Mouse (Mus musculus) layer of hippocampus, adult 2 months (tissue): ENCODE results near the gene Pex19. TPM values are rescaled to one million over a fixed set of nuclear protein-coding genes. Genes with fewer than 3 reads are reported as not detected.

Experiments
- DNase-seq, 2 experiments: peaks; one replicate each; pipeline ENCODE4 v3.0.0; 2022; ENCODE audit warnings: low spot score in 2 of 2
- H3K27ac ChIP-seq: fragments of 200-600 bp; 2 replicates; pipeline ENCODE4 v1.8.1; 2022
- H3K4me3 ChIP-seq: fragments of 200-600 bp; 2 replicates; pipeline ENCODE4 v1.8.1; 2022; ENCODE audit warnings: mild to moderate bottlenecking
- CTCF ChIP-seq: fragments of 200-600 bp; conservative IDR thresholded peaks from 2 replicates; pipeline ENCODE4 v1.8.1; 2022; ENCODE audit warnings: antibody characterized with exemption, mild to moderate bottlenecking, moderate library complexity
- long read RNA-seq, 2 experiments: library from polyadenylated mRNA; stranded (forward); transcript quantifications; one replicate each; pipeline ENCODE4 v2.0.0; 2021; ENCODE audit warnings: borderline mapping rate in 2 of 2
- total RNA-seq, 2 experiments: library from RNA; stranded (reverse); gene quantifications; 2 replicates each; pipeline ENCODE4 v1.2.3; 2021

Pex19 gene
- 10 to 100 TPM; 84.9 to 88.3 TPM for total RNA-seq
- long read RNA-seq, experiment 1, transcript Pex19-201 (8 exons, 1,917 nt) = major isoform, 65 of 94 reads
- long read RNA-seq, experiment 1, partial matches to known transcripts = 6 of 94 reads
- long read RNA-seq, experiment 1, other reads (novel, unspliced or antisense) = 23 of 94 reads
- long read RNA-seq, experiment 2, transcript Pex19-201 (8 exons, 1,917 nt) = major isoform, 86 of 123 reads
- long read RNA-seq, experiment 2, partial matches to known transcripts = 6 of 123 reads
- long read RNA-seq, experiment 2, other reads (novel, unspliced or antisense) = 29 of 123 reads

DNA sequence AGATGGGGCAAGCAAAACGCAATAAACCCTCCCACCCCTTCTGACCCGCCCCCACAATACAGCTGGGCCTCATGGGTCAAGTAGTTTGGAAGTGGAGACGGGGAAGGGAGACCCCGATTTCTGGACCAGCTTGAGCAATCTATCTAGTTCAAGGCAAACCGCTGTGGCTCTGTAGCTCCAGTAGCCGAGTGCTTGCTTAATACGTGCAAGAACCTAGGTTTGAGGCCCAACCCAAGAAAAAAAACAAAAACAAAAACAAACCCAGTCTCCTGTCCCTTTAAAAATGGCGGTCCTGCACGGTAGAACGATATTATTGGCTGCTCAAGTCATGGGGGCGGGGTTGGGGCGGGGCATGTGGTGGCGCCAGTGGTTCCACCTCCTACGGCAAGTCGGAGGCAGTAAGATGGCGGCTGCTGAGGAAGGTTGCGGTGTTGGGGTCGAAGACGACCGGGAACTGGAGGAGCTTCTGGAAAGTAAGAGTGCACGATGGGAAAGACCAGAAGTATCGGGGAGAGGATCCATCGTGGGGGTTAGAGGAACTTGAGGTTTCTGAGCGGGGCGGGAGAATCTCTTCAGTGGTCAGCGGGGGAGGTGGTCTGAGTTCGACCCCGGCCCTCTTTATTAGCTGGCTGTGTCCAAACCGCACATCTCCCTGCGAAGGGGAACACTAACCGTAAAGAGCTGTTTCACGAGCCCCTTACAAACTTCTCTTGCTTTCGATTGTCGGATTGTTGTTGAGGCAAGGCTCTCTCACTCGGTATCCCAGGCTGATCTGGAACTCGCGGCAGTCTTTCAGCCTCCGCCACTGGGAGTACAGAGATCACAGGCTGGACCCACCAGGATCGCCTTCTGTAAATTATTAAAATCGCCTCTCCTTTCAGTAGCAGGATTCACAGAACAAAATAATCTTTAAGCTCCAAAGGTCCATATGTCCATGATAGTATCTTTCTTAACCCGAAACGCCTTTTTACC is at the start of gene Pex19:
Gene Pex19, plus strand, starts transcription at position 380 of the 972 bp plus-strand sequence.
- TF ChIP-seq CTCF = no peak
- H3K27ac ChIP-seq = peak within 1 kb of the TSS; percentile 91
- H3K4me3 ChIP-seq = peak within 1 kb of the TSS; percentile 96
- DNase-seq = peak; percentile 74 to 82

DNA sequence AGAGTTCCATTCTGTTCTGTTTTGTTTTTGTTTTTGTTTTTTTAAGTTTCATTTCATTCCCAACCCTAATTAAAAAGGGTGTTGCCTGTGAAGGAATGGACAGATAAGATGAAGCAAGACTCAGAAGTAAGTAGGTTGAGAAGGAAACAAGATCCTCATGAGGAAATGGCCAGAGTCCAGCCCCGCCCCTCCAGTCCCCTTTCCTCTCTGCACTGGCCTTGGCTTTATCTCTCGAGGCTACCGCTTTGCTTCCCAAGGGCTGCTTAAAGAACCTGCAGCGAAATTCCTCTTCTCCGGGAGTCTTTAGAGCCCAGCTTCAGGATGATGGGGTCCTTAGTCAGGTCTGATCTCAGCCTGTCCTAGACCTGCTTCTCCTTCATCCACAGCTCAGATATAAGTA is 48.6 kb upstream of the Pex19 start:
- no peak for TF ChIP-seq CTCF
- Histone ChIP-seq H3K27ac (no peak overlapping the region), H3K4me3 (no peak overlapping the region)
- no peak for DNase-seq

- TF ChIP-seq CTCF = peak; percentile 58
- peak; percentile 91 to 92 for DNase-seq
- H3K27ac ChIP-seq = peak within 1 kb of the TSS; percentile 93
- H3K4me3 ChIP-seq = peak within 1 kb of the TSS; percentile 87
Observed at GRCm38 (mm10) chr1:172082101-172082898, 44.3 kb upstream of the Pex19 start, which contains the start of the genes Copa and Ncstn. TSS of gene Copa (plus strand) at chr1:172082529. TSS of gene Ncstn (minus strand) at chr1:172082795.

GRCm38 (mm10) chr1:172082899-172083445 is 43.6 kb upstream of the Pex19 start:
- peak overlapping the region; percentile 87 for H3K4me3 ChIP-seq
- peak overlapping the region; percentile 93 for H3K27ac ChIP-seq
- no peak for DNase-seq
- TF ChIP-seq CTCF = no peak

DNA sequence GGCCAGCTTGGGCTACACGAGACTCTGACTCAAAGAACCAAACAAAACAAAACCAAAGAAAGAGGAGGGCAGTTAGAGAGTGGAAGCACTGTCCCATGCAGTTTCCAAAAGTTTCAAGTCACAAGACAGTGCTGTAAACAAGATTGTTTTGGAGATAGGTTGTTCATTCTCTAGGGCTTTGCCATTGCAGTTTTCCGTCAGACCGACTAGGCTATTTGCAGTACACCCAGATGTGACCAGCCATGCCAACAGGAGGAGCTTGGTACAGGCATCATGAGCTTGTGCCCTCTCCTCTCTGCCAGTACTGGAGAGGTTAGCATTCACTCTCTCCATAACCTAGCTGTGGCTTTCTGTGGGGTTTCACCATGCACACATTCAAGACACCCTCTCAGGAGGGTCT is 33.0 kb upstream of the Pex19 start:
- TF ChIP-seq CTCF = no peak
- Histone ChIP-seq H3K27ac (no peak overlapping the region), H3K4me3 (no peak overlapping the region)
- no peak for DNase-seq

DNA sequence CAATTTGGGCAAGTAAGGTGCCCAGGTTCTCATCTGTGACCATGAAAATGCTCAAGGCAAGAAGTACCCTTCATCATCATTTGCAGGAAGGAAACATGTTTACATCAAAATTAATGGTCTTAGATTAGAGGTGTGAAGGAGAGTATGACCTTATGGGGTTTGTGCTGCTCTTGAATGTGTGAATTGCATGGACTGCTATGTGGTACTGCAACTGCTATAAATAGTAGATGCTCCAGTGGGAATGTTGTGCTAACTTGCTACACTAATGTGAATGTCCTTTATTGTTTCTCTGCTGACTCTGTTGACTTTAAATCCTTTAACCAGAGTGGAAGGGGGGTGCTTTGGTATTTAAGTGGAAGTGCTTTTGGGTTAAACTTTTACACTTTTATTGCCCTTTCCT is 32.3 kb upstream of the Pex19 start:
- no peak for DNase-seq
- no peak overlapping the region for H3K27ac ChIP-seq
- no peak for TF ChIP-seq CTCF
- H3K4me3 ChIP-seq = no peak overlapping the region

DNA sequence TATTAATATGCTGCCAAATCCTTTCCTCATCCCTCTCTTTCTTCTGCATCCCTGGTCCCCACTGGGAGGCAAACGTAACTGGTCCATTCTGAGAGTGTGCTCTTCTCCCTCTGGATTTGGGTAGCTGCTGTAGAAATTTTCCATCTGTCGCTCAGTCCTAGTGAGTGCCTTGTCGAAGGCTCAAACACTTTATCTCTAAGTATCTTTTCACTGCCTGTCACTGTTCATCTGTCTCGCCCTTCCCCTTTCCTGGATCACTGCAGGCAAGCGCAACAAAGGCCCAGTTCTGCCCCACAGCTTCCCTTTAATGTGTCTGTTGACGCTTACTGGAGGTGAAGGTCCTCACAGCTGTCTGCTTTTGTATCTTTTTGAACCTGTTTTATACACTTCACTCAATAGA is 31.4 kb upstream of the Pex19 start:
- no peak overlapping the region for H3K27ac ChIP-seq
- no peak for DNase-seq
- no peak overlapping the region for H3K4me3 ChIP-seq
- no peak for TF ChIP-seq CTCF

DNA sequence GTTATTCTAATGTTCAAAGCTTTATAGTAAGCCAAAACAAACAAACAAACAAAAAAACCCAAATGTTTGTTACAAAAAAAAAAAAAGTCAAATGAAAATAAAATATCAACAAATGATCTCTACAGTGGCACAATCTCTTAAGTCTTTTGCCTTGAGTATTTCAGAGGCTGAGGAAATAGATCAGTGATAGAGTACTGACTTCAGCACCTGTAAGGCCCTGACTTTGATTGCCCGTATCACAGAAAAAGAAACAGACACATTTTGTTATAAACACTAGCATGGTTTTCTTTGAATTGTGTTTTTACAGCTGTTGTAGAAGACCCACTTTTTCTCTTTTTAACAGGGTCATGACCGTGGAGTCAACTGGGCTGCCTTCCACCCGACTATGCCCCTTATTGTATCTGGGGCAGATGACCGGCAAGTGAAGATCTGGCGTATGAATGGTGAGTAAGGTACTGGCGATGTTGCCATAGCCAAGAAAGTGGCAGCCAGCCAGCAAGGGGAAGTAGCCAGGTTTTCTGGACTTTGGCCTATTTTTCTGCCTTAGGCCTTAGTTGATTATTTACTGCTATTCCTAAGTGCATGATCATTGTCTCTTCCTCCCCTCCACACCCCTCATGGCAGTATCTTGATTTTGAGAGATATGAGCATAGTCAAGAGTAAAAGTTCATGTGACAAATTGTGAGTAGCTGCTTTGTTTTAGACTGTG is 27.1 kb upstream of the Pex19 start:
- Histone ChIP-seq H3K4me3 (no peak overlapping the region), H3K27ac (no peak overlapping the region)
- no peak for TF ChIP-seq CTCF
- no peak for DNase-seq

DNA sequence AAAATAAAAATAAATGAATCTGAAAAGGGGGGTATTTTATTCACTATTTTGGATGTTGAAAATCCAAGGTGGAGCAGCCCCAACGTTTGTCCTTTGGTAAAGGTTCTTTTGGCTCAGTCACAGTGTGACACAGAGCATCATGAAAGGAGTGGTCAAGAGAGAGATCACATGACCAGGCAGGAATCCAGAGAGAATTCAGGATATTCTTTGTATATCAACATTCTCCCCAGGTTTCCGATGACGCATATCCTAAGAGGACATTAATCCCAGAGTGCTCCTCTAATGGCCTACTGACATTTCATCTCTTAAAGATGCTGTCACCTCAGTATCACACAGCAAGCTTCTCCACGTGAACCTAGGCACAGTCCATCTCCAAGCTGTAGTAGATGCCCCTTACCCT is 22.9 kb upstream of the Pex19 start:
- DNase-seq = no peak
- no peak for TF ChIP-seq CTCF
- H3K4me3 ChIP-seq = no peak overlapping the region
- no peak overlapping the region for H3K27ac ChIP-seq

DNA sequence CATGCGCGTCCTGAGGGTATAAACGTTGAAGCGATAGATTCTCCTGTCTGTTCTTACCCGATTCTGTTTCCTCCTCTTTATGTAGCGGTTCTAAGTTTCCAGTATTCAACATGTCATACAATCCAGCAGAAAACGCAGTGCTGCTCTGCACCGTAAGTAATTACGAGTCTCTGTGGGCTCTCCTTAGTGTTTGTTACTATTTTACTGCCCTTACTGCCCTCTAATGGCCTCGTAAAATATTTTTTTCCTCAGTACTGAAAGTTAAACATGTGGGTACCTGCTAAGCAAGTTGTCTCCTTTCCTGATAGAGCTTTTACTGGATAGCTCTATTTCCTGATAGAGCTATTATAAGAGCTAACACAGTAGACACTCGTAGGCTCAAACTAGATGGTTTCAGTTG is 21.5 kb upstream of the Pex19 start:
- H3K4me3 ChIP-seq = no peak overlapping the region
- DNase-seq = no peak
- TF ChIP-seq CTCF = peak; percentile 46
- no peak overlapping the region for H3K27ac ChIP-seq

DNA sequence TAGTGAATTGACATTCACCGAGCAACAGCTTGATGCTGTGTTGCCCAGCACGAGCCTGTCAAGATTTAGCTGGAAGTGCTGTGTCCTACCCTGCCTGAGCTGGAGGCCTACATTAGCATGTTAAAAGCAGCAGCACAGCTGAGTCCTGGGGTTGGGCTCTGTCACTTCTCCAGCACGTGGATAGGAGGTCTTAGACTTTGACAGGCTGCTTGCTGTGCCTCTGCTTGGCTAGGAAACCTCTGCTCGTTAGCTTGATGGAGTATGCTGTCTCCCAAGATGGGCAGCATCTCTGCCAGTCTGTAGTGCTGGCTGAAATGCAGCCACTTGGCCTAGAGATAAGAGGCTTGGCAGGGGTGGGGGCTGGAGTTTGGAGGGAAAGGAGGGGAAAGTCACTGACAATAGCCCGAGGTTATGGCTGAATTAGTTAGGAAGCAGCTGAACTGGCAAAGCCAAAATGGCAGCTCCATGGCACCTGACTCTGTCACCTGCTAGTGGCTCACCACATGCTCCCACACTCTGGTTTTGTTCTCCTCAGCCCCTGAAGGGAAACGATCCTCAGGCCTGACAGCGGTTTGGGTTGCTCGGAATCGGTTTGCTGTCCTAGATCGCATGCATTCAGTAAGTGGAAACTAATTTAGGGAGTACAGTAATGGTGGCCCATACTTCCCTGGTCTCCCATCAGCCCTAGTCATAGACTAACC is 18.6 kb upstream of the Pex19 start:
- Histone ChIP-seq H3K27ac (peak overlapping the region; percentile 11; the same call in 1 of the 2 replicates), H3K4me3 (no peak overlapping the region)
- DNase-seq = no peak
- TF ChIP-seq CTCF = no peak

DNA sequence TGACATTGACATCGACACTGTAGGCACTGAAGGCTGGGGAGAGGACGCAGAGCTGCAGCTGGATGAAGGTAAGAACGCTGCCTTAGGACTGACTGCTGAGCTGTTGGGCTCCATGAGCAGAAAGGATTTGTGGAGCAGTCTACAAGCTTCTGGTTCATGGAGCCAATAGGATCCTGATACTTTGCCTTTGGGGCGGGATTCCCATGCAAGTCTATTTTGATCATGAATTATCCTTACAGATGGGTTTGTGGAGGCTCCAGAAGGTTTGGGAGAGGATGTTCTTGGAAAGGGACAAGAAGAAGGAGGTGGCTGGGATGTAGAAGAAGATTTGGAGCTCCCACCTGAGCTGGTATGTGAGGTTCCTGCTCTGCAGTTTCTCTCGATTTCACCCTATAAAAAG is 9.6 kb upstream of the Pex19 start:
- TF ChIP-seq CTCF = no peak
- Histone ChIP-seq H3K27ac (no peak overlapping the region), H3K4me3 (no peak overlapping the region)
- peak; percentile 25 to 46 for DNase-seq
